Mouse (Mus musculus): ENCODE results near the gene Serpina3n. TPM values are rescaled to one million over a fixed set of nuclear protein-coding genes. Genes with fewer than 3 reads are reported as not detected.

Gene Serpina3n
- total and polyA plus RNA-seq, 2 experiments from 2014 or later, result 0.37 to 3.5 TPM

DNA sequence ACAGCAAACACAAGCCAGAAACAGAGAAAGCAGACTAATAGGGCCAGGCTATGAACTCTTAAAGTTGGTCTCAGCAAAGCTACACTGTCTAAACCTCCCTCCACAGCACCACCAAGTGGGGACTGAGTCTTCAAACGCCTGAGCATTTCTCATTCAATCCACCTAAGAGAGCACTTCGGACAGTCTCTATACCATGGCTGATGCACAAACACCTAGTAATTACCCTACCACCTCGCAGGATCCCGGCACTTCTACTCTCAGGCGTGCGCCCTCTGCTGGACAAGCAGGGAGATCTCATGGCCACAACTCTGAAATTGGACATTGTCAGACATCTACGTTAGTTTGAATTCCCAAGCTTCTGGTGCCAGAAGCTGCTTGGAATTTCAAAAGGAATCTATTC is 20.4 kb downstream of the Serpina3n start:
- Histone ChIP-seq H3K9ac (replicated peaks; ENCODE audit: low read depth, low read length) (no peak overlapping the region), H3K4me3 (ENCODE audit: low read depth, low read length) (no peak overlapping the region), H3K4me1 (ENCODE audit: control insufficient read depth, insufficient read depth) (no peaks in the 10 kb centered on the region), H3K4me2 (ENCODE audit: low read depth, low read length) (no peak overlapping the region), H3K27me3 (ENCODE audit: control insufficient read depth, insufficient read depth, low read length) (0 out of 2 replicates have a peak, but pooled peaks cover 8% of the 10 kb centered on the region), H3K27ac (ENCODE audit: low read depth) (no peak overlapping the region), H3K9me3 (replicated peaks; ENCODE audit: control insufficient read depth, low read length) (no peaks in the 10 kb centered on the region), H3K36me3 (replicated peaks; ENCODE audit: control insufficient read depth, insufficient read depth, low read length) (no peaks in the 10 kb centered on the region)
- TF ChIP-seq CTCF (IDR thresholded peaks at IDR 0.05; ENCODE audit: low read depth) (peak; percentile 69), EP300 (IDR thresholded peaks at IDR 0.05; ENCODE audit: low read depth) (no peak)
- DNase-seq (ENCODE audit: low spot score), result peak; percentile 36
- WGBS, result 6% methylated on average over 7 of the region's 7 CpGs
- ATAC-seq (ENCODE audit: insufficient read depth, low read depth), result no peak

- Histone ChIP-seq H3K9ac (replicated peaks; ENCODE audit: low read depth, low read length) (no peak overlapping the region), H3K4me1 (ENCODE audit: control insufficient read depth, insufficient read depth) (no peaks in the 10 kb centered on the region), H3K9me3 (replicated peaks; ENCODE audit: control insufficient read depth, low read length) (no peaks in the 10 kb centered on the region), H3K27me3 (ENCODE audit: control insufficient read depth, insufficient read depth, low read length) (no peaks in the 10 kb centered on the region), H3K36me3 (replicated peaks; ENCODE audit: control insufficient read depth, insufficient read depth, low read length) (no peaks in the 10 kb centered on the region), H3K4me2 (ENCODE audit: low read depth, low read length) (no peak overlapping the region), H3K4me3 (ENCODE audit: low read depth, low read length) (no peak overlapping the region), H3K27ac (ENCODE audit: low read depth) (no peak overlapping the region)
- 67% methylated on average over 10 of the region's 10 CpGs for WGBS
- ATAC-seq (ENCODE audit: insufficient read depth, low read depth) (no peak), DNase-seq (ENCODE audit: low spot score) (no peak)
- no peak for TF ChIP-seq CTCF (IDR thresholded peaks at IDR 0.05; ENCODE audit: low read depth)
- TF ChIP-seq EP300 (IDR thresholded peaks at IDR 0.05; ENCODE audit: low read depth), result no peak
Observed at GRCm38 (mm10) chr12:104431359-104431758, 24.8 kb downstream of the Serpina3n start.

DNA sequence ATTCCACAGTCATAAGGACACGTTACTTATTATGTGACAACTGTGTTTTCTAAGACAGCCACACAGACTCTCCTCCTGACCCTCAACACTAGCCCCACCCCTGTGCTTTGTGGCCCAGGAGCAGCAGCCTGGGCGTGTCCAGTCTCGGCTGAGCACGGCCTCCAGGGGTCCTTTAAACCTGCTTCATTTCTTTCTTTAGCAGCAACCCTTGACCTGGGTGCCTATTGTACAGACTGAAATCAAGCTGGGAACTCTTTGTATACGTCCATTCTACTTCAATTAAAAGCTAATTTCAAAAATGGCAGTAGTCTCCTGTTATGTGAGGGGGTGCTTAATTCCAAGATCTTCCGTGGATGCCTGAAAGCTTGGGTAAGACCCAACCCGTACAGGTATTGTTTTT is 26.7 kb downstream of the Serpina3n start:
- Histone ChIP-seq H3K4me2 (ENCODE audit: low read depth, low read length) (no peak overlapping the region), H3K27ac (ENCODE audit: low read depth) (no peak overlapping the region), H3K27me3 (ENCODE audit: control insufficient read depth, insufficient read depth, low read length) (no peaks in the 10 kb centered on the region), H3K4me3 (ENCODE audit: low read depth, low read length) (no peak overlapping the region), H3K9me3 (replicated peaks; ENCODE audit: control insufficient read depth, low read length) (no peaks in the 10 kb centered on the region), H3K4me1 (ENCODE audit: control insufficient read depth, insufficient read depth) (no peaks in the 10 kb centered on the region), H3K9ac (replicated peaks; ENCODE audit: low read depth, low read length) (no peak overlapping the region), H3K36me3 (replicated peaks; ENCODE audit: control insufficient read depth, insufficient read depth, low read length) (no peaks in the 10 kb centered on the region)
- ATAC-seq (ENCODE audit: insufficient read depth, low read depth) (no peak), DNase-seq (ENCODE audit: low spot score) (no peak)
- WGBS, result 47% methylated on average over 7 of the region's 7 CpGs
- TF ChIP-seq CTCF (IDR thresholded peaks at IDR 0.05; ENCODE audit: low read depth) (no peak), EP300 (IDR thresholded peaks at IDR 0.05; ENCODE audit: low read depth) (no peak)

- no peaks in the 10 kb centered on the region for H3K9me3 ChIP-seq (replicated peaks; ENCODE audit: control insufficient read depth, low read length)
- H3K4me1 ChIP-seq (ENCODE audit: control insufficient read depth, insufficient read depth), result no peaks in the 10 kb centered on the region
- no peaks in the 10 kb centered on the region for H3K36me3 ChIP-seq (replicated peaks; ENCODE audit: control insufficient read depth, insufficient read depth, low read length)
- no peak for DNase-seq (ENCODE audit: low spot score)
- H3K4me2 ChIP-seq (ENCODE audit: low read depth, low read length), result no peak overlapping the region
- H3K27ac ChIP-seq (ENCODE audit: low read depth), result no peak overlapping the region
- H3K9ac ChIP-seq (replicated peaks; ENCODE audit: low read depth, low read length), result no peak overlapping the region
- H3K27me3 ChIP-seq (ENCODE audit: control insufficient read depth, insufficient read depth, low read length), result no peaks in the 10 kb centered on the region
- ATAC-seq (ENCODE audit: insufficient read depth, low read depth), result no peak
- TF ChIP-seq EP300 (IDR thresholded peaks at IDR 0.05; ENCODE audit: low read depth) (no peak), CTCF (IDR thresholded peaks at IDR 0.05; ENCODE audit: low read depth) (no peak)
- no peak overlapping the region for H3K4me3 ChIP-seq (ENCODE audit: low read depth, low read length)
- 81% methylated on average over 20 of the region's 20 CpGs for WGBS
Observed at GRCm38 (mm10) chr12:104433951-104434735, 27.6 kb downstream of the Serpina3n start.

GRCm38 (mm10) chr12:104440087-104440760 is 33.7 kb downstream of the Serpina3n start:
- H3K27ac ChIP-seq (ENCODE audit: low read depth), result no peak overlapping the region
- peaks cover 13% of the 10 kb centered on the region; the same call in 1 of the 2 replicates for H3K27me3 ChIP-seq (ENCODE audit: control insufficient read depth, insufficient read depth, low read length)
- H3K4me2 ChIP-seq (ENCODE audit: low read depth, low read length), result no peak overlapping the region
- H3K9me3 ChIP-seq (replicated peaks; ENCODE audit: control insufficient read depth, low read length), result no peaks in the 10 kb centered on the region
- no peak overlapping the region for H3K4me3 ChIP-seq (ENCODE audit: low read depth, low read length)
- no peaks in the 10 kb centered on the region for H3K36me3 ChIP-seq (replicated peaks; ENCODE audit: control insufficient read depth, insufficient read depth, low read length)
- no peak overlapping the region for H3K9ac ChIP-seq (replicated peaks; ENCODE audit: low read depth, low read length)
- DNase-seq (ENCODE audit: low spot score), result peak; percentile 57
- 12% methylated on average over 22 of the region's 22 CpGs for WGBS
- TF ChIP-seq CTCF (IDR thresholded peaks at IDR 0.05; ENCODE audit: low read depth) (peak; percentile 95), EP300 (IDR thresholded peaks at IDR 0.05; ENCODE audit: low read depth) (no peak)
- peak; percentile 51; the same call in 1 of the 2 replicates for ATAC-seq (ENCODE audit: insufficient read depth, low read depth)
- H3K4me1 ChIP-seq (ENCODE audit: control insufficient read depth, insufficient read depth), result no peaks in the 10 kb centered on the region
